Mouse (Mus musculus) spleen, adult 2 months (tissue): ENCODE measurements around the gene Ppm1h.
A peak's percentile ranks its signal among the peaks of the same experiment; 100 is the strongest.

Experiments used
- CTCF ChIP-seq: fragments of 200-500 bp; IDR thresholded peaks from 2 replicates; pipeline ENCODE4 v1.5.1; 2011; ENCODE audit warnings: mild to moderate bottlenecking, inconsistent platforms; ENCODE audit not compliant: insufficient read depth, insufficient read length, insufficient replicate concordance; ENCODE audit errors: extremely low read depth
- POLR2A ChIP-seq: fragments of 200-500 bp; IDR thresholded peaks from 2 replicates; pipeline ENCODE4 v1.6.1; 2011; ENCODE audit warnings: low read depth, low read length, inconsistent platforms

GRCm38 (mm10) chr10:122794187-122794850 is 115.8 kb downstream of the Ppm1h start:
- TF ChIP-seq POLR2A (no peak), CTCF (peak; percentile 84; the same call in 1 of the 2 replicates)
